Mouse (Mus musculus): ENCODE results near the gene Alkbh6.

The Alkbh6 gene

DNA sequence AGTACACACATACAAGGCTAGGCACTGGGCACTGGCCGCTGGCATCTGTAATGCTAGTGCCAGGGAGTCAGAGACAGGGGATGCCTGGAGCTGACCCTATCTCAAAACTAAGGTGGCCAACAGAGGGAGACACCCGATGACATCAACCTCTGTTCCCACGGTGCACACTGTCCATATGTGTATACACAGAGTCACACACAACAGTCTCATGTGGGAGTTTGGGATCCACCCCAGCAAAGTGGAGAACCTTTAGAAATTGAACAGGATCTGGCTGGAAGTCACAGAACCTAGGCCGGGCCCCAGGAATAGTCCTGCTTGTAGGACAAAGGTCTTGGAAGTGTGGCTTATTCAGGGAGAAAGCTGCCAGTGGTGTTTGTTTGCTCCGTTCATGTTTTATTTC, 14.2 kb upstream of the Alkbh6 start:
- 42% methylated on average over 5 of the region's 5 CpGs for WGBS

DNA sequence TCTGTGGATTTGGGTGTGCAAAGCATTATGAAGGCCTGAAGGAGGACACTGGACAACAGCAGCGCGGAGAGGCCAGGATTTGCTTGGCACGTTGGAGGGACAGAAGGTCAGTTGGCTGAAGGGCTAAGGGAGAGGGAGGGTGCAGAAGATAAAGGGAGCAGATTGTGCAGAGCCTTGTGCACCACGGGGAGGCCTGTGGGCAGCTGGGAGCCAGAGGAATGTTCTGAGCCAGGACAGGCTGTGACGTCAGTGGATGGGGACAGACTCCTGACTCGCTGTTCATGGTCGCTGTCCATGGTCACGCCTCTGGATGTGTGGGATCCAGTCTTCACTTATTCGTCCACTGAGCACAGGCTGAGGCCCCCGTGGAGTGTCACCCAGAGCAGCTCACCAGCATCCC, 13.4 kb upstream of the Alkbh6 start:
- 34% methylated on average over 10 of the region's 10 CpGs for WGBS

- 91% methylated on average over 15 of the region's 15 CpGs for WGBS
Observed at GRCm38 (mm10) chr7:30296816-30297215, 11.7 kb upstream of the Alkbh6 start.

GRCm38 (mm10) chr7:30297266-30297665, 11.3 kb upstream of the Alkbh6 start:
- WGBS = 79% methylated on average over 16 of the region's 16 CpGs

DNA sequence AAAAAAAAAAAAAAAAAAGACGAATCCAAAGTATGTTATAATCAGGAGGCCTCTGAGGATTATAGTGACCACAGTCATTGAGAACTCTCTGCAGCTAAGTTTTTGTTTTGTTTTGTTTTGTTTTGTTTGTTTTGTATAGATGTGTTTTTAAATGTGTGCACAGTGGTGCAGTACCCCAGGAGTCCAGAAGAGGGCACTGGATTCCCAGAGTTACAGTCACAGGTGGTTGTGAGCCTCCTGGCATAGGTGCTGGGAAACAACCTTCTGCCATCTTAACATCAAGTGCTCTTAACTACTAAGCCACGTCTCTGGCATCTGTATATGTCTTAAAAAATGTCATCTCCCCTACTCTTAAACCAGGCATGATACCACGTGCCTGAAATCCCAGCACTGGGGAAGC, 7.6 kb upstream of the Alkbh6 start:
- WGBS = 42% methylated on average over 3 of the region's 3 CpGs

- WGBS = 81% methylated on average over 16 of the region's 16 CpGs
Observed at GRCm38 (mm10) chr7:30306083-30306779, 2.3 kb upstream of the Alkbh6 start.

DNA sequence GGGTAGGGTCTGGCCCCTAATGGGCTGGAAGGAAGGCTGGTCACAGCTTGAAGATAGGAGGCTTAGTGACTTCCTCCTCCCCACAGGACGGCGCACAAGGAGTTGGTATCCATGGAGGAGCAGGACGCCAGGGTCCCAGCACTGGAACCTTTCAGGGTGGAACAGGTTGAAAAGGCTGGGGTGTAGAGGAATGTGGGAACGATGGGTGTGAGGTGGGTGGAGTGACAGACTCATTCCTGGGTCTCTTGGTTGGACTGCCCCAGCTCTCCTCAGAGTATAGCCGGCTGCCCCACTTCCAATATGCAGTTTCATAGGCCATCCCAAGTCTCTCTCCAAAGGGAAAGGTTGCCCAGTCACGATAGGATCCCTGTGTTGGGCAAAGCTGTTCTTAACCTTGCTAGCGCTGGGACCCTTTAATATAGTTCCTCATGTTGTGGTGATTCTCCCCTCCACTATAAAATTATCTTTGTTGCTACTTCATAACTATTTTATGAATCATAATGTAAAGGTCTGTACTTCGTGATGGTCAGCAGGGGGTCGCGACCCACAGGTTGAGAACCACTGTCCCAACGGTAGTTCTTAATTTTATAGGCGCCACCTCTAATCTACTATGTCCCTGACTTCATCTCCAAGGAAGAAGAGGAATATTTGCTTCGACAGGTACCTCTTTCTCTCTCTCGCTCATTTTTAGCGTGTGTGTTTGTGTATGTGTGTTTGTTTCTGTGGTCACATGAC, 1.0 kb downstream of the Alkbh6 start:
- WGBS = 61% methylated on average over 15 of the region's 15 CpGs

GRCm38 (mm10) chr7:30310136-30310535, 1.6 kb downstream of the Alkbh6 start:
- WGBS = 88% methylated on average over 12 of the region's 12 CpGs

GRCm38 (mm10) chr7:30313666-30314320, 5.3 kb downstream of the Alkbh6 start:
- 64% methylated on average over 27 of the region's 27 CpGs for WGBS

DNA sequence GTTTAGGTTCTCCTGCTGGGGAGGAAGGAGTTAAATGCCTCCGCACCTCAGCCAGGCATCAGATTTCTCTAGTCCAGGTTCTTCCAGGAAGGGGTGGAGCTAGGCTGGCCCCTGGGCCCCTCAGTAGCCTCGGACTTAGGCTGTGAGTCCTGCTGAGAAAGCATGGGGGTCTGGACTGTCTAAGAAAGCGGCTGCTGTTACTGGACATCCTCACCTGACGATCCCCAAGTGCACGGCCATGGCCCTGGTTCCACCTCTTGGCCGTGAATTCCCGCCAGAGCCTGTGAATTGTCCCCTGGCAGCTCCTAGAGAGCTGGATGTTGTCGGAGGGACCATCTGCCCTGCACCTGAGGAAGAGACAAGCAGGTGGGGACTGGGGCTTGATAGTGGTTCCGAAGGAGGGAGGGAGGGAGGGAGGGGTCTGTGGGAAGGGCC, 6.2 kb downstream of the Alkbh6 start, which contains the start of gene Syne4:
Syne4 (plus strand) TSS at position 87 of the 435 bp plus-strand sequence.
- 40% methylated on average over 9 of the region's 9 CpGs for whole genome bisulfite sequencing

DNA sequence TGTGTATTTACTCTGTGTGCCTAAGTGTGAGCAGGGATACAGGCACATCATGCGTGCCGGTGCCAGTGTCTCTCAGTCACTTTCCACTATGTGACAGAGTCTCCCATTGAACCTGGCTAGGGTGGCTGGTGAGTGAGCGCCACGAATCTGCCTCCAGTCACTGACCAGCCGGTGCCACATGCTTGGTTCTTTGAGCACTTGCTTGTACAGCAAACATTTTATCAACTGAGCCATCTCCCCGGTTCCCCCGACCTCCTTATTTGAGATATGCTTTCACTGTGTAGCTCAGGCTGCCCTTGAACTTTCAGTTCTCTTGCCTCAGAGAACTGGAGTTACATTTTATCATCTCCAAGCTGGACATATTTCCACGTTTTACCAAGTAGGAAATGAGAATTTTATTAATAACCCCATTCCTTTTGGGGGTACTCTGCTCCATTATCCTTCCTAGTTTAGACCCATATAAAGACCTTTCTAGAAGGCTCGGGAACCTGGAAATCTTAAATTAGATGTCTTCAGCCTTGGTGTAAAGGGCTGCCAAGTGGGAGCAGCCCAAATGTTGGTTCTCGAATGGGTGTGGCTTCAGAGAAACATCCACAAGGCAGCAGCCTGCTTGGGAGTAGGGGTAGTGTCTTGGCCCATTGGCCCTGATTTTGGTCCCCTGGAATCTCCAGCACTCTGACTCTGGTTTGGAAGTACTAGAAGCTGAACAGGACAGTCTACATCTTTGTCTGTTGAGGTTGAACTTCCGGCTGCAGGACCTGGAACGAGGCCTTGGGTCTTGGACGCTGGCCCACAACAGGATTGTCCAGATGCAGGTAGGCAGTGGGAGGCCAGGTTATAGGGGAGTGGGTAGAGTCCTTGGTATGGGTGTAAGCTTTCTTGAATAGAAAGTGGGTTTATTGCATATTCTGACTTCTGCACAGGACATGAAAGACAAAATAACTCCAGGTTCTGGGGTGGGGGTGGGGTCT, 7.3 kb downstream of the Alkbh6 start:
- 85% methylated on average over 13 of the region's 13 CpGs for WGBS

DNA sequence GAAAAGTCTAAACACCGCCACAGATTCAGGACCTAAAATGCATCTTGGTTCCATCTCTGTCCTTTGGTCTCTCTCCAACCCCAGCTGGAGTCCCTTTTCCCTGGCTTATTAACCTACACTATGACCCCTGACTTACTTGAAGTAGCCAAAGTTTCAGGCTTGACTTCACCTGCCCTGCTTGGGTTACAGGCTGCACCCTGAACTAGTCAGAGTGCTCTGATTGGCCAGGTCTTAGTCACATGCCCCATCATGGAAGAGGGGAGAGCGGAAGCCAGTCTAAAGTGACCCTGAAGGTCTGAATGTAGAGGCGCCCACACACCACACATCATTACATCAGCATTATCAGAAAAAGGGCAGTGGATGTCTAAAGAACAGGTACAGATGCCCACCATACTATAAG, 9.6 kb downstream of the Alkbh6 start:
- 96% methylated on average over 3 of the region's 3 CpGs for WGBS

- WGBS = 79% methylated on average over 2 of the region's 2 CpGs
Observed at GRCm38 (mm10) chr7:30320946-30321345, 12.4 kb downstream of the Alkbh6 start.

DNA sequence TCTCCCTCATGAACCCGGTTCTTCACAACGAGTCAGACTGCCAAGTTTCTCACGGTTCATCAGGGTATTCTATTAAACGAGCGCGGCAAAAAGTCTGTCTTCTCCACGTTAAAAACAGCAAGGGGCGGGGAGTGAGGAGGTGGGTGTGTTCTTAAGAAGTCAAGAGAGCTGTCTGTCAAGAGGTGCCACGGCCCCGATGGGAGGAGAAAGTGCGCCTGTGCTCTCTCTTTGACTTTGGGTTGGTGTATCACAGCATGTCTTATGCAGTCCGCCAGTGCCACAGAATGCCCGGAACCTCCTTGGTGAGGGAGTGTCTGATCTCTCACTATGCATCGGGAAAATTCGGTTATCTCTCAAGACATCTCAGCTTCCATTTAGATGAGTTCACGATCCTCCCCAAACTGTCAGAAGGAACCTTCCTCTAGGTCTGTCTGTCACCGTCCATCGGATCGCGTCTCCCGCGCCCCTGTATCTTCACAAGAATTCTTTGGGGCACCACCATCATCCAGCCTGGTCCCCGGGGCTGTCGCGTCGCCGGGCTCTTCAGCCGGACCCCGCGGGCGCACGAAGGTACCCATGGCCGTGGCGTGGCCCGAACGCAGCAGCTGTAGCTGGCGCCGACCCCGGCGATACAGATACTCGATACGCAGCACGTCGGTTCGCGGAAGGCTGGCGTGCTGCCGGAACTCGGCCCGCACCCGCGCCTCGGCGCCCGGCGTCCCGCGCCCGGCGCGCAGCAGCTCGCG, 13.2 kb downstream of the Alkbh6 start, which contains the start of gene E130208F15Rik:
E130208F15Rik (plus strand) TSS at position 202 of the 746 bp plus-strand sequence.
- WGBS = under 1% methylated on average over 63 of the region's 63 CpGs

DNA sequence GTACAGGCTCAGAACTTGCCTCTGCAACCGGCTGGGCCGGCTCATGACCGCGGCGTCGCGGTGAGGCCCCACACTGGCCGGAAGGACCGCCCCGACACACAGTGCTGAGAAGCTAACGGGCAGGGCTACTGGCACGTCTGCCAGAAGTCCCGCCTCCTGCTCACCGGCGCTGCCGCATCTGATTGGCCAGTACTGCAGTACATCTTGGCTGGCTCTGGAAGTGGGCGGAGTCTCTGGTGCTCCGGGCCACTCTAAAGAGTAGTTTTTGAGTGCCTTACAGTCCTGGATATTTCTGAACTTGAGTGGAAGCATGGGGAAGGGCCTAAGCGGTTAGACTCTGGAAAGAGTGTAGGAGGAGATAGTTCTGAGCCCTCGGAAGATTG, 13.8 kb downstream of the Alkbh6 start:
- WGBS = 1% methylated on average over 20 of the region's 20 CpGs

GRCm38 (mm10) chr7:30322865-30323264, 14.3 kb downstream of the Alkbh6 start:
- WGBS = 28% methylated on average over 6 of the region's 6 CpGs

- 71% methylated on average over 3 of the region's 3 CpGs for WGBS
Observed at GRCm38 (mm10) chr7:30323795-30324194, 15.3 kb downstream of the Alkbh6 start, which contains the start of gene Sdhaf1. Sdhaf1 (minus strand) TSS chr7:30323895.

DNA sequence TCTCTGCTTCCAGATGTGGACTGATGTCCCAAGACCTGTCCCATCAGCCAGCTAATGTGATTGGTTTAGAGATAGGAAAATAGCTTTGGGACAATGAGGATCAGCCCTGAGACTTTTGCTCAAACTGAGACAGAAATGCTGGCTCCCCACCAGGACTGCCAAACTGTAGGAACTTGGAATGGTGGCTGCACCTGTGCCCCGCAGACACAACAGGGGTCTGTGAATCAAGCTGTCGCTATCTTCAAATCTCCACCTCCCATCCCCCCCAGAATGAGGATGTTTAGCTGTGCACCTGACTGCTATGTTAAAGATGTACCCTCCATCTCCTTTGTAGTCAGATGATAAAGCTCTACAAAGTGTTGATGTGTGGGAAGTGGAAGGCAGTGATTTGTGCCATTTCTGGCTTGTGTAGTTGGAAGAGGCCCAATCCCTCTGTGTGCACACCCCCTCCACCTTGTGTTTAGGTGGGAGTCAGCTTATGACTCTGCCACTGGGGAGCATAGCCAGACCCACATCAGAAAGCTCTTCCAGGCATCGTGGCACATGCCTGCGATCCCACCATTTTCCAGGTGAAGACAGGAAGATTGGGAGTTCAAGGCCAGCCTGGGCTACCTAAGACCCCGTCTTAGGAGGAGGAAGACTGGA, 15.9 kb downstream of the Alkbh6 start:
- WGBS = 65% methylated on average over 5 of the region's 5 CpGs

DNA sequence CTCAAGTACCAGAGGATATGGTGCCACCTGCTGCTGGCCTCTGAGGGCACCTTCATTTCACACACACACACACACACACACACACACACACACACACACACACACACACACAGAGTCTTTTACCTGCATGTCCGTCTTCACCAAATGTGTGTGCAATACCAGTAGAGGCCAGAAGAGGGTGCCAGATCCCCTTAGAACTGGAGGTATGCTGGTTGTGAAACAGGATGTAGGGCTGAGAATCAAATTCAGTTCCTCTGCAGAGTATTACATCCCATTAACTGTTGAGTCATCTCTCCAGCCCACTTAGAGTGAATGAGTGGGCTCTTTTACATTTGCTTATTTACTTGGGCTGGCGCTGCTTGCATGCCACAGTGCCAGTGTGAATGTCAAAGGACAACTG, 16.8 kb downstream of the Alkbh6 start:
- 42% methylated on average over 2 of the region's 2 CpGs for WGBS

GRCm38 (mm10) chr7:30327140-30327539, 18.6 kb downstream of the Alkbh6 start:
- 60% methylated on average over 15 of the region's 15 CpGs for WGBS

Measured in cerebral cortex, adult 2 months (tissue).